Mouse (Mus musculus) myocyte (in vitro differentiated cells): ENCODE results near the gene Sapcd2.

Experiments used
- CEBPB ChIP-seq: IDR thresholded peaks from 2 replicates; pipeline ENCODE4 v1.6.1; 2011; ENCODE audit warnings: mild to moderate bottlenecking, moderate library complexity; ENCODE audit not compliant: poor library complexity, insufficient read depth, severe bottlenecking
- MAX ChIP-seq: IDR thresholded peaks from one replicate; pipeline ENCODE4 v1.6.1; 2011; ENCODE audit warnings: low read depth, mild to moderate bottlenecking, control low read depth
- POLR2A ChIP-seq: IDR thresholded peaks from one replicate; pipeline ENCODE4 v1.6.1; 2011; ENCODE audit warnings: low read depth, mild to moderate bottlenecking, control low read depth, moderate library complexity; ENCODE audit not compliant: insufficient read length
- TCF12 ChIP-seq: IDR thresholded peaks from one replicate; pipeline ENCODE4 v1.6.1; 2011; ENCODE audit warnings: mild to moderate bottlenecking, control low read depth; ENCODE audit not compliant: poor library complexity, insufficient read depth, severe bottlenecking

- TF ChIP-seq POLR2A (no peak), TCF12 (no peak), MAX (no peak), CEBPB (peak; percentile 68; the same call in 1 of the 2 replicates)
Observed at GRCm38 (mm10) chr2:25422587-25423410, 50.7 kb downstream of the Sapcd2 start, which contains the start of gene Fut7.
